Mouse (Mus musculus): ENCODE results near the gene Pald1.
A peak's percentile ranks its signal among the peaks of the same experiment; 100 is the strongest.

Pald1 gene

GRCm38 (mm10) chr10:61275669-61276110 lies 107.6 kb downstream of the Pald1 start:
- DNase-seq = peak in 1 of 2 experiments; percentile 40

DNA sequence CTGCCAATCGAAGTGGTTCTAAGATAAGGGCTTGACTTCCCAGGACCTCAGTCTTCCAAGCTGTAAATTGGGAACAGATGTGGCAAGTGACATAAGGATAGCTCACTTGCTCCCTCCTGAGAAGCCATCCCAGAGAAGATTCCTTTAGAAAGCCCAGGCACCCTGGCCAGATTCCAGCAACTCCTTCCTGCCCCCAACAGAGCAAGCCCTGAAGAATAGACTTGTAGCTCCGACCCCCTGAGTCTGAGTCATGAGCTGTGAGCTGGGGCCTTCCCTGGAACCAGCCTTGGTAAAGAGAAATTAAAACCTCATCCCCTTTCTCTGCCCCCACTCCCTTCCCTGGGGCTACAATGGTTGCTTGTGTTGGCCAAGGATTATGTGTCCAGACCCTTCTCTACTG lies 108.8 kb downstream of the Pald1 start:
- DNase-seq = no peak

DNA sequence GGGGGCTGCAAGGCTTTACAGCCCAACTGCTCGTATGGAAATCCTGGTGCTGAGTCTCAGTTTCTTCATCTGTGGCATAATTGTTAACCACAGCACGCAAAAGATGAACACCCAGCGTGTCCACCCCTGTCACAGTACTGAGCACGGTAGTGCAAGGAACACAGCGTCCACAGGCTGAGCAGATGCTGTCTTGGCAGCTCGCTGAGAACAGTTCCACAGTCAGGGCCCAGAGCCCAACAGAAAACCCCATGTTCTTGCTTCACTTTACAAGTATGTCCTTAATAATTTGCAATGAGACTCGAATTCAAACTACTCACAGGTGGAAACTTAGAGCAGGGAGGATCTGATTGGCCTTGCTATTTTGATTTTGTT lies 109.5 kb downstream of the Pald1 start:
- DNase-seq = peak; percentile 12 to 38

GRCm38 (mm10) chr10:61273081-61273843 lies 110.1 kb downstream of the Pald1 start, which contains the start of gene Adamts14:
Adamts14 (minus strand) TSS chr10:61273438.
- DNase-seq = peak; percentile 44 to 67

DNA sequence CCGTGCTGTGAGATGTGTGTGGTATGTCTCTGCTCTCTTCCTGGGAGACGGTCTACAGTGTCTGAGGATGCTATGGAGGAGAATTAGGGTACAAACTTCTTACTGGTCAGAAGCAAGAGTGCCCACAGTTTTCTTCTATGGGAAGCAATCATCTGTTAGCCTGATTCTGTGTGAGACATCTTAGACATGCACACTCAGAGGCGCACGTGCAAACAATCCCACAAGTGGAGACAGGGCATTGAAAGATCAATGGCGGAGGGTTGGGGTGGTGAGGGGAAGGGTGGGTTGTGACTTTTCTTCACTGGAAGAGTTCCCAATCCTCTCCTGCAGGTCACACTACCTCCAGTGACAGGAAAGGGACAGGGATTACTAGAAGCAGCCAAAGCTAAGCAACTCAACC lies 110.7 kb downstream of the Pald1 start:
- no peak for DNase-seq

- DNase-seq = peak in 1 of 2 experiments; percentile 30
Observed at GRCm38 (mm10) chr10:61272089-61272626, 111.2 kb downstream of the Pald1 start.

All from lung, postnatal 4 days (tissue).